Mouse (Mus musculus) CD4-positive, CD25-positive, alpha-beta regulatory T cell (primary cell): ENCODE data around the gene Kbtbd13. TPM values are rescaled to one million over a fixed set of nuclear protein-coding genes. Genes with fewer than 3 reads are reported as not detected.

Source experiments
- polyA plus RNA-seq: library from polyadenylated mRNA; unstranded; fragments of 100-300 nt; shearing (Covaris generic); gene quantifications from one replicate; pipeline ENCODE4 v1.2.1, GENCODE M21; 2017

The Kbtbd13 gene
- not detected for polyA plus RNA-seq

DNA sequence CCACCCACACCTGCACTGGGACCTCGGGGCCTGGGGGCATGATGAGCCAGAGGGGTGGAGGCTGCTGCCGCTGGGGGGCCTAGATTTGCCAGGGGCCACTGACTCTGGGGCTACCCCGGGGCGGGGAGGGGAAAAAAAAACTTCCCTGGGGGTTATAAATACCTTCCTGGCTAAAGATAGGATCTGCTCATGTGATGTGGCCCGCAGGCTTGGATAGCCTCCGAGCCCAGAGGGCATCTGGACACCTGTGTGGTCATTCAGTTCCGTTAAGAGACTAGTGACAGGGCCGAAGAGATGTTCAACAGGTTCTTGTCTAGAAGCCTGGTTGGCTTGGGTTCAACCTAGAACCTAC, at the start of gene Kbtbd13:
Gene Kbtbd13 (minus strand): TSS at position 40 of the 352 bp plus-strand sequence.

DNA sequence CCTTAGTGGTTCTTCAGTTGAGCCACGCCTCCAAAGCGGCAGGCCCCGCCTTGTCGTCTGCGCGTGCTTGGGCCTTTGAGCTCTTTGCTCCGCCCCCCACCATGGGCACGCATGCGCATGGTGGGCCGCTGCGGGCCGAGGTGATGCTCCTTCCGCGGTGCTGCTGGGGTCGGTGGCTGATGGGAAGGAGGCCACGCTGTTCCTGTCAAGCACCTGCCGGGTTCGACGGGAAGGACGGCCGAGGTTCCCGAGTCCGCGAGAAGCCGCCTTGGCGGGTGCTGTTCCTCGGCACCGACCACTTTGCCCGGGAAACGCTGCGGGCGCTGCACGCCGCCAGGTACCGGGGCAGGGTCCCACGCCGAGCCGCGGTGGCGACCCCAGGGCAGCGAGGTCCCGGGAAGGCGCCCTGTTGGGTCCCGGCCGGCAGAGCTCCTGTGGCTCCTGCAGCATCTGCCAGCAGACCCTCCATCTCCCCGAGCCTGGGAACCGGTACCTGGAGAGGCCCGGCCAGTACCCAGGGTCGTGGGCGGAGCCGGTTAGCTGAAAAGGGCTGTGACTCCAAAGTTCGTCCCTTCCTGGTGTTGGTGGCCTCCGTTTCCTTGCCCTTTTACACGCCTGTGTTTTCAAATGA, 44.3 kb upstream of the Kbtbd13 start, which contains the start of gene Mtfmt:
Gene Mtfmt (plus strand): TSS at position 112 of the 631 bp plus-strand sequence.

DNA sequence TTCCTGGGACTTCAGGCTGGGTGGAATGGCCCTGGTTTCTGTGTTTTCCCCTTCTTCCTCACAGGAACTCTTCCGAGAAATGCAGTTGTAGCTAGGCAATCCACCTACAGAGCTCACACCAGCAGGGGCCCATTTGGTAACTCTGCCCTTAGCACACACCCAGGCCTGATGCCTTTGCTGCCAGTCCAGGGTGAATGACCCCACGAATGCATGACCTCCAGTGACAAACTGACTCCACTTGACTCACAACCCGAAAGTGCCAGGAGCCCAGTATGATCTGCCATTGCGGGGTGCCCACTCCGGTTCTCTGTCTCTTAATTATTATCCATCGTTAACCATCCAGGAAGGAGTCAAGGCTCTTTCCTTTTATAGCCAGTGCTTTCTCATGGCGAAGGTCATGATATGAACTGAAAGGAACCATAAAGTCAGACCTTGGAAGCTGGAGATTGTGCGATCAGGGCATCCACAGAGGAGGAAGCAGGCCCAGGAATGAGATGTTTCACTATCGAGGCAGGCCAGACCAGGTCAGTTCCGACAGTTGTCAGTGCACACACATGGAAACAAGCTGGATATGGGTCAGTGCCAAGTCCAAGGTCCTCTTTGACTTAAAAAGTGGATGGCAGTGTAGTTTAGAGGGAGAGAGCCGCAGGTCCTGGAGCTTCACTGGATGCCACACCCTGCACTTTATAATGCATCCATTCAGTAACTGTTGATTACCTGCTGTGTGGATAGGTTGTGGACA, 31.5 kb upstream of the Kbtbd13 start, which contains the start of gene Slc51b:
Gene Slc51b (minus strand): TSS at position 196 of the 742 bp plus-strand sequence.

DNA sequence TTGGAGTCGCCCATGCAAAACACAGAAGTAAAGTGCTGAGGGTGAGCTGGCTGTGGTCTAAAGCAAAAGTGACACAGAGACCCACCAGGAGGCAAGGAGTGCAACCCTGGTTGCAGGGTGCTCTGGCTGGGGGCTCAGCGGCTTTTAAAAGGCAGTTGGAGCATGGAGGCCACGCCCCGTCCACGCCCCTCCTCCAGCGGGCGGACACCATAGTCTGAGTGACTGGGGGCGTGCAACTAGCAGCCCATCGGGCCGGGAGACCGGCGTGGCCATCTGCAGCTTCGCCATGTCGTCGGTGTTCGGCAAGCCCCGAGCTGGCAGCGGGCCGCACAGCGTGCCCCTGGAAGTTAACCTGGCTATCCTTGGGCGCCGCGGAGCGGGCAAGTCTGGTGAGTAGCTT, 6.8 kb upstream of the Kbtbd13 start, which contains the start of gene Rasl12:
Gene Rasl12 (plus strand): TSS at position 228 of the 400 bp plus-strand sequence.

DNA sequence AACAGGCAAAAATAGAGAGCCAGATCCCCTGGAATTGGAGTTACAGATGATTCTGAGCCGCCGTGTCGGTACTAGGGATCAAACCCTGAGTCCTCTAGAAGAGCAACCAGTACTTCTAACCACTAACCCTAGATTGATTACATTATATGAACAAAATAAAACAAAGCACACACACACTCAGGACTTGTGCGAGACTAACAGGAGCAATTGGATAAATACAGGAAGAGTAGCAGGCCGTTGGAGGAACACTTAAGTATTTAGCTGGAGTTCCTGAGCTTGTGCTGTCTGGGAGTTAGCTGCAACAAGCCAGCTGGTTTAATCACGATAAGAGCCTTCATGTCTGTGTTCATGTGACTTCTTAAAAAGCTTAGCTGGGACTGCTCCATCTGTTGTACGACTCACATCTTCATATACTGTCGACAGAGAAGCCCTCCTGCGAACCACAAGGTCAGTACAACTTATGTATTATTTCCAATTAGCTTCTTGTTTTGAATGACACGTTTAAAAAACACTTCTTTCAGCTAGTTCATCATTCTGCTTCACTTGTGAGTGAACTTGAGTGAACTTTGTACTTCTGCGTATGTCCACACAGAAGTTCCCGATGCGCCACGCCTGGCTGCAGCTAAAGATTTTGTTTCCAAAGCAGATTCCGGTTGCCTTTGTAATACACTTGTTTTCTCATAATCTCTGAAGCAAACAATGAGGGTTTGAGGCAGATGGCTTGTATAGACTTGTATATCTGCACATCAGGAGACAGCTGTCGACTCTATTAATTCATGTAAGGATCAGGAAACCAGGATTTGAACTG, 30.6 kb downstream of the Kbtbd13 start, which contains the start of gene Ubap1l:
Gene Ubap1l (plus strand): TSS at position 401 of the 808 bp plus-strand sequence.

DNA sequence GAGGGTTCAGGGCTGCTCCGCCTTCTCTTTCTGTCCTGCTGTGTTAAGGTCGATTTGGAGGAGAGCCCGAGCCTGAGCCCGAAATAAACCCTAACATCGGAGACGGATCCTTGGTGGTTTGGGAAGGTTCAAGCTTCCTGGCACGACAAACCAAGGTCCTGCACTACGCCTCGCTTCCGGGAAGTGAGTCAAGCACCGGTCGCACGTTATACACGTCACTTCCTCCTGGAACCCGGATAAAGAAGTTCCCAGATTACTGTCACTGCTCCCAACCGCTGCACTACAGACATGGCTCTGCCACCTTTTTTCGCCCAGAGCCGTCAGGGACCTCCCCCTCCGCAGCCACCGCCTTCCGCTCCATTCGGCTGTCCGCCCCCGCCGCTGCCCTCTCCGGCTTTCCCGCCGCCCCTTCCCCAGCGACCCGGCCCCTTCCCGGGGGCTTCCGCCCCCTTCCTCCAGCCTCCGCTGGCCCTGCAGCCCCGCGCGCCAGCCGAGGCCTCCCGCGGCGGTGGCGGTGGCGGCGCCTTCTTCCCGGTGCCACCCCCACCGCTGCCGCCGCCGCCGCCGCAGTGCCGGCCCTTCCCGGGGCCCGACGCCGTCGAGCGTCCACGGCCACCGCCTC, 45.5 kb downstream of the Kbtbd13 start, which contains the start of gene Pdcd7:
Gene Pdcd7 (plus strand): TSS at position 251 of the 622 bp plus-strand sequence.

Other genes starting within 250 kb of the Kbtbd13 start
- gene Parp16, start 196.3 kb downstream of the Kbtbd13 start, polyA plus RNA-seq = 10.5 TPM
- gene Cilp, start 126.5 kb downstream of the Kbtbd13 start, polyA plus RNA-seq = 0.07 TPM
- 47.0 TPM for gene Clpx, start 97.4 kb downstream of the Kbtbd13 start, polyA plus RNA-seq
- 32.8 TPM for gene Pdcd7, start 45.5 kb downstream of the Kbtbd13 start, polyA plus RNA-seq
- gene Ubap1l, start 30.6 kb downstream of the Kbtbd13 start, polyA plus RNA-seq = 0.17 TPM
- not detected for gene Rasl12, start 6.9 kb upstream of the Kbtbd13 start, polyA plus RNA-seq
- gene Slc51b, start 31.3 kb upstream of the Kbtbd13 start, polyA plus RNA-seq = not detected
- gene Mtfmt, start 44.1 kb upstream of the Kbtbd13 start, polyA plus RNA-seq = 36.4 TPM
- 135 TPM for gene Spg21, start 69.3 kb upstream of the Kbtbd13 start, polyA plus RNA-seq
- not detected for gene Ankdd1a, start 128.5 kb upstream of the Kbtbd13 start, polyA plus RNA-seq
- 53.8 TPM for gene Plekho2, start 188.4 kb upstream of the Kbtbd13 start, polyA plus RNA-seq
- gene Pif1, start 195.5 kb upstream of the Kbtbd13 start, polyA plus RNA-seq = 0.44 TPM
- 0.60 TPM for gene Rbpms2, start 238.0 kb upstream of the Kbtbd13 start, polyA plus RNA-seq